Mouse (Mus musculus) embryonic stem cell, embryonic (primary cell): Measurements from ENCODE around the gene Cln6.

Experiments used
- CTCF ChIA-PET, 4 experiments: fragments of 300-600 bp in 2 of 4; fragments of 350-600 bp in 2 of 4; sonication (Branson Sonifier 250); formaldehyde crosslinking; loops; one replicate each; lab custom pipeline; 2022; ENCODE audit warnings: inconsistent platforms in 2 of 4; lab: Charles Lee
- POLR2A ChIA-PET, 4 experiments: fragments of 300-600 bp in 2 of 4; fragments of 350-600 bp in 2 of 4; sonication (Branson Sonifier 250); formaldehyde crosslinking; loops; one replicate each; lab custom pipeline; 2022; ENCODE audit warnings: antibody characterized with exemption in 4 of 4, inconsistent platforms in 1 of 4; lab: Charles Lee

Gene Cln6

GRCm38 (mm10) chr9:62838506-62839171, at the start of gene Cln6:
Gene Cln6, plus strand, starts transcription at chr9:62838785.
- POLR2A ChIA-PET: interaction anchor here (0.6 to 53.0 kb wide), 42 partner anchors 8 to 1041 kb away, joined by 3 to 2072 read pairs (median 3); partner anchors contain the start of genes Fem1b (in 3 of the 4) and Glce (in 1 of the 4)
- CTCF ChIA-PET: interaction anchor here (0.5 to 2.4 kb wide), 16 partner anchors 9 to 873 kb away, joined by 3 to 37 read pairs (median 6); partner anchors contain the start of gene Fem1b (in 1 of the 4)

GRCm38 (mm10) chr9:62789856-62790255, 48.7 kb upstream of the Cln6 start:
- CTCF ChIA-PET: interaction anchor here (0.5 to 1.9 kb wide), 8 partner anchors 14 to 58 kb away, joined by 3 to 17 read pairs (median 6); no protein-coding TSS in a partner anchor

GRCm38 (mm10) chr9:62799218-62799617, 39.4 kb upstream of the Cln6 start:
- POLR2A ChIA-PET: interaction anchor here in 3 of 4 experiments (0.7 to 59.5 kb wide), 6 partner anchors 3 to 278 kb away, joined by 3 to 2072 read pairs (median 795); partner anchors contain the start of genes Cln6 (in 2 of the 3) and Fem1b (in 2 of the 3)
- CTCF ChIA-PET: interaction anchor here in 2 of 4 experiments (0.6 to 1.0 kb wide), 2 partner anchors 9 to 21 kb away, joined by 3 read pairs; no protein-coding TSS in a partner anchor

More at GRCm38 (mm10) chr9:62789856-62790255, 48.7 kb upstream of the Cln6 start:
- POLR2A ChIA-PET: interaction anchor here in 3 of 4 experiments (0.6 to 59.5 kb wide), 6 partner anchors 8 to 440 kb away, joined by 3 to 2072 read pairs (median 4); partner anchors contain the start of genes Cln6 (in 2 of the 3) and Fem1b (in 1 of the 3)

- POLR2A ChIA-PET: interaction anchor here (0.6 to 59.5 kb wide), 21 partner anchors 7 to 1292 kb away, joined by 3 to 2072 read pairs (median 4); partner anchors contain the start of genes Cln6 (in 3 of the 4) and Fem1b (in 1 of the 4)
- CTCF ChIA-PET: interaction anchor here in 2 of 4 experiments (1.0 to 3.9 kb wide), 4 partner anchors 18 to 256 kb away, joined by 3 to 24 read pairs (median 8); no protein-coding TSS in a partner anchor
Observed at GRCm38 (mm10) chr9:62810095-62810494, 28.5 kb upstream of the Cln6 start.

GRCm38 (mm10) chr9:62810543-62811515, 27.8 kb upstream of the Cln6 start:
- POLR2A ChIA-PET: interaction anchor here (0.7 to 59.5 kb wide), 34 partner anchors 8 to 688 kb away, joined by 3 to 2072 read pairs (median 5); partner anchors contain the start of genes Cln6 (in 3 of the 4), Calml4 (in 2 of the 4), Fem1b (in 1 of the 4) and Glce (in 1 of the 4)
- CTCF ChIA-PET: interaction anchor here (0.5 to 2.6 kb wide), 12 partner anchors 11 to 313 kb away, joined by 3 to 33 read pairs (median 6); partner anchors contain the start of gene Cln6 (in 1 of the 4)

GRCm38 (mm10) chr9:62811516-62812121, 27.0 kb upstream of the Cln6 start, which contains the start of gene Fem1b:
Gene Fem1b, minus strand, starts transcription at chr9:62811934.
- CTCF ChIA-PET: interaction anchor here (0.5 to 2.6 kb wide), 14 partner anchors 10 to 312 kb away, joined by 3 to 33 read pairs (median 6); partner anchors contain the start of gene Cln6 (in 1 of the 4)
- POLR2A ChIA-PET: interaction anchor here (0.5 to 59.5 kb wide), 43 partner anchors 8 to 1470 kb away, joined by 3 to 2072 read pairs (median 5); partner anchors contain the start of genes Cln6 (in 3 of the 4), Calml4 (in 2 of the 4), Fem1b (in 1 of the 4) and Glce (in 1 of the 4)

GRCm38 (mm10) chr9:62812216-62813049, 26.2 kb upstream of the Cln6 start:
- CTCF ChIA-PET: interaction anchor here in 3 of 4 experiments (0.9 to 2.6 kb wide), 12 partner anchors 9 to 35 kb away, joined by 3 to 33 read pairs (median 5); partner anchors contain the start of gene Cln6 (in 1 of the 3)
- POLR2A ChIA-PET: interaction anchor here (0.5 to 59.5 kb wide), 51 partner anchors 9 to 1469 kb away, joined by 3 to 2072 read pairs (median 5); partner anchors contain the start of genes Cln6 (in 3 of the 4), Calml4 (in 2 of the 4), Glce (in 2 of the 4) and Fem1b (in 1 of the 4)

GRCm38 (mm10) chr9:62814751-62815150, 23.8 kb upstream of the Cln6 start:
- POLR2A ChIA-PET: interaction anchor here in 3 of 4 experiments (1.2 to 59.5 kb wide), 6 partner anchors 9 to 318 kb away, joined by 3 to 2072 read pairs (median 1585); partner anchors contain the start of genes Cln6 (in 2 of the 3) and Fem1b (in 2 of the 3)
- CTCF ChIA-PET: interaction anchor here in 2 of 4 experiments (1.0 to 6.2 kb wide), 2 partner anchors 13 to 14 kb away, joined by 3 to 67 read pairs; no protein-coding TSS in a partner anchor

GRCm38 (mm10) chr9:62816323-62817098, 22.1 kb upstream of the Cln6 start:
- POLR2A ChIA-PET: interaction anchor here (0.7 to 59.5 kb wide), 14 partner anchors 8 to 712 kb away, joined by 3 to 2072 read pairs (median 4); partner anchors contain the start of genes Cln6 (in 2 of the 4) and Fem1b (in 2 of the 4)
- CTCF ChIA-PET: interaction anchor here (0.5 to 6.2 kb wide), 9 partner anchors 10 to 987 kb away, joined by 3 to 67 read pairs (median 4); no protein-coding TSS in a partner anchor

GRCm38 (mm10) chr9:62817099-62817571, 21.4 kb upstream of the Cln6 start:
- ChIA-PET POLR2A (interaction anchor here (0.6 to 59.5 kb wide), 12 partner anchors 7 to 711 kb away, joined by 3 to 2072 read pairs (median 6); partner anchors contain the start of genes Cln6 (in 2 of the 4) and Fem1b (in 2 of the 4)), CTCF (interaction anchor here in 3 of 4 experiments (0.5 to 6.2 kb wide), 7 partner anchors 9 to 268 kb away, joined by 3 to 67 read pairs (median 4); no protein-coding TSS in a partner anchor)

- POLR2A ChIA-PET: interaction anchor here (0.6 to 59.5 kb wide), 14 partner anchors 6 to 357 kb away, joined by 3 to 2072 read pairs (median 6); partner anchors contain the start of genes Cln6 (in 2 of the 4) and Fem1b (in 2 of the 4)
- CTCF ChIA-PET: interaction anchor here (0.6 to 6.2 kb wide), 7 partner anchors 8 to 281 kb away, joined by 3 to 67 read pairs (median 4); partner anchors contain the start of gene Coro2b (in 1 of the 4)
Observed at GRCm38 (mm10) chr9:62817828-62818614, 20.6 kb upstream of the Cln6 start.

GRCm38 (mm10) chr9:62819494-62819893, 19.1 kb upstream of the Cln6 start:
- ChIA-PET POLR2A (interaction anchor here (0.6 to 59.5 kb wide), 32 partner anchors 5 to 924 kb away, joined by 3 to 2072 read pairs (median 5); partner anchors contain the start of genes Cln6 (in 3 of the 4), Fem1b (in 3 of the 4) and Glce (in 2 of the 4)), CTCF (interaction anchor here (0.6 to 6.2 kb wide), 13 partner anchors 8 to 952 kb away, joined by 3 to 67 read pairs (median 4); no protein-coding TSS in a partner anchor)

- ChIA-PET POLR2A (interaction anchor here (0.6 to 59.5 kb wide), 31 partner anchors 4 to 750 kb away, joined by 3 to 2072 read pairs (median 5); partner anchors contain the start of genes Cln6 (in 3 of the 4), Fem1b (in 3 of the 4) and Glce (in 2 of the 4)), CTCF (interaction anchor here (0.6 to 6.2 kb wide), 13 partner anchors 7 to 952 kb away, joined by 3 to 67 read pairs (median 5); no protein-coding TSS in a partner anchor)
Observed at GRCm38 (mm10) chr9:62819910-62820309, 18.7 kb upstream of the Cln6 start.
